Mouse (Mus musculus) midbrain, embryonic 16.5 days (tissue): ENCODE measurements around the gene Vps4a. TPM values are rescaled to one million over a fixed set of nuclear protein-coding genes. Genes with fewer than 3 reads are reported as not detected.

Source experiments
- ATAC-seq: fragments of 200-750 bp; cut with Nextera tagmentation; 2 replicates; pipeline ENCODE4 v1.8.0; 2017; ENCODE audit warnings: moderate TSS enrichment
- H3K27ac ChIP-seq: fragments of 300-500 bp; sonication (generic); 2 replicates; pipeline ENCODE4 v1.5.1; 2014; ENCODE audit warnings: mild to moderate bottlenecking, low read length, mixed read lengths
- H3K27me3 ChIP-seq: fragments of 300-500 bp; sonication (generic); 2 replicates; pipeline ENCODE4 v1.6.1; 2014; ENCODE audit warnings: low read depth, low read length, mixed read lengths; ENCODE audit not compliant: control insufficient read depth, insufficient read depth
- H3K36me3 ChIP-seq: fragments of 300-500 bp; sonication (generic); 2 replicates; pipeline ENCODE4 v1.6.1; 2014; ENCODE audit warnings: mild to moderate bottlenecking, low read length, moderate library complexity, mixed read lengths; ENCODE audit not compliant: control insufficient read depth, insufficient read depth
- H3K4me1 ChIP-seq: fragments of 300-500 bp; sonication (generic); 2 replicates; pipeline ENCODE4 v1.6.1; 2014; ENCODE audit warnings: mild to moderate bottlenecking, low read length, mixed read lengths; ENCODE audit not compliant: control insufficient read depth, insufficient read depth
- H3K4me2 ChIP-seq: fragments of 300-500 bp; sonication (generic); 2 replicates; pipeline ENCODE4 v1.6.1; 2014; ENCODE audit warnings: mild to moderate bottlenecking, low read length, mixed read lengths
- H3K4me3 ChIP-seq: fragments of 300-500 bp; sonication (generic); 2 replicates; pipeline ENCODE4 v1.5.1; 2014; ENCODE audit warnings: low read depth, mild to moderate bottlenecking, low read length, moderate library complexity, mixed read lengths
- H3K9ac ChIP-seq: fragments of 300-500 bp; sonication (generic); 2 replicates; pipeline ENCODE4 v1.6.1; 2014; ENCODE audit warnings: low read depth, low read length, mixed read lengths
- H3K9me3 ChIP-seq: fragments of 300-500 bp; sonication (generic); replicated peaks from 2 replicates; pipeline ENCODE4 v1.6.1; 2014; ENCODE audit warnings: mild to moderate bottlenecking, low read length, mixed read lengths; ENCODE audit not compliant: control insufficient read depth, poor library complexity, severe bottlenecking
- WGBS: fragments of 180-500 bp; shearing (Covaris S2); extraction: QIAGEN DNeasy Blood & Tissue Kit; methylation state at CpG from one replicate; pipeline ENCODE4 v1.1.7; 2014; 5-methylcytosine and 5-hydroxymethylcytosine counted together
- polyA plus RNA-seq: library from polyadenylated mRNA; unstranded; fragments of >200 nt; fragmentation: Nextera tagmentation; extraction: Ambion mirVana; gene quantifications from 2 replicates; pipeline ENCODE4 v1.2.1, GENCODE M21; 2015

The Vps4a gene
- polyA plus RNA-seq, 1 experiment from 2014 or later = 166 TPM

DNA sequence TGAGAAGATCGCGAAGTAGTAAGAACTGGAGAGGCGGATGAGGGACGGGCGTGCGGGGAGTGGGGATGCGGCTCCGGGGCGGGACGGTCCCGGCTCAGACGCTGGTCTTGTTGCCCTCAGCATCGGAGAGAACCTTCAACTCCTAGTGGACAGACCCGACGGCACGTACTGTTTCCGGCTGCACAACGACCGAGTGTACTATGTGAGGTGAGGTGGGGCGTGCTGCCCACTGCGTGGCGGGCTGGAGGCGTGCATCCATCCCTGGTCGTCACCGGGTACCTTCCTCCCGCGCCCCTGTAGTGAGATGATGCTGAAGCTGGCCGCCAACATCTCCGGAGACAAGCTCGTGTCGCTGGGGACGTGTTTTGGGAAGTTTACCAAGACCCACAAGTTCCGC lies 25.9 kb downstream of the Vps4a start:
- H3K4me1 ChIP-seq = peaks cover 17% of the 10 kb centered on the region
- peak; percentile 78 for ATAC-seq

DNA sequence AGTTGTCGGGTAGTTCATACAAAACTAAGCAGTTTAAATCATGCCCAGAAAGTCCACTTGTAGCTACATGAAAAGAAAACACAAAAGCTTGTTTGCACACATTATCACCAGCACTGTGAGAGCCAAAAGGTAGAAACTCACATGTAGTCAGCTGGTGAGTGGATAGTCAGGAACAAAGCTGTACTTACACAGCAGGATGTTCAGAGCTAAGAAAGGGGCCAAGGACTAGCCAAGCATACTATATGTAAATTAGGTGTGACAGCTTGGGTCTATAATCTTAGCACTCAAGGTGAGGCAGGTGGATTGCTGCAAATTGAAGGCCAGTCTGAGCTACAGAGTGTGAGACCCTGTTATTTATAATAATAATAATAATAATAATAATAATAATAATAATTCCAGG lies 31.6 kb downstream of the Vps4a start:
- no peak overlapping the region for H3K4me2 ChIP-seq
- peaks cover 2% of the 10 kb centered on the region for H3K4me1 ChIP-seq
- H3K4me3 ChIP-seq = no peak overlapping the region
- H3K36me3 ChIP-seq = peaks cover 6% of the 10 kb centered on the region; the same call in 1 of the 2 replicates
- ATAC-seq = no peak
- no peak overlapping the region for H3K27ac ChIP-seq
- H3K9ac ChIP-seq = no peak overlapping the region
- no peaks in the 10 kb centered on the region for H3K27me3 ChIP-seq
- H3K9me3 ChIP-seq = no peaks in the 10 kb centered on the region
- WGBS = 88% methylated on average over 1 of the region's 1 CpGs

More for the DNA sequence above, 25.9 kb downstream of the Vps4a start:
- Histone ChIP-seq H3K27me3 (no peaks in the 10 kb centered on the region), H3K9me3 (no peaks in the 10 kb centered on the region), H3K9ac (peak overlapping the region; percentile 73), H3K4me3 (peak overlapping the region; percentile 96), H3K36me3 (peaks cover 28% of the 10 kb centered on the region), H3K27ac (peak overlapping the region; percentile 75; the same call in 1 of the 2 replicates), H3K4me2 (peak overlapping the region; percentile 97)
- WGBS = under 1% methylated on average over 33 of the region's 33 CpGs

GRCm38 (mm10) chr8:107065511-107066496 lies 34.8 kb downstream of the Vps4a start, which contains the start of gene Tmed6:
Gene Tmed6 (minus strand): TSS chr8:107065644.
- Histone ChIP-seq H3K9ac (no peak within 1 kb of the TSS), H3K36me3 (0 out of 2 replicates have a peak, but pooled peaks cover 6% of the 10 kb centered on the region), H3K4me3 (no peak within 1 kb of the TSS), H3K4me1 (no peaks in the 10 kb centered on the region), H3K9me3 (no peaks in the 10 kb centered on the region), H3K27me3 (no peaks in the 10 kb centered on the region), H3K4me2 (no peak within 1 kb of the TSS), H3K27ac (no peak within 1 kb of the TSS)
- ATAC-seq = no peak
- 66% methylated on average over 17 of the region's 17 CpGs for WGBS

DNA sequence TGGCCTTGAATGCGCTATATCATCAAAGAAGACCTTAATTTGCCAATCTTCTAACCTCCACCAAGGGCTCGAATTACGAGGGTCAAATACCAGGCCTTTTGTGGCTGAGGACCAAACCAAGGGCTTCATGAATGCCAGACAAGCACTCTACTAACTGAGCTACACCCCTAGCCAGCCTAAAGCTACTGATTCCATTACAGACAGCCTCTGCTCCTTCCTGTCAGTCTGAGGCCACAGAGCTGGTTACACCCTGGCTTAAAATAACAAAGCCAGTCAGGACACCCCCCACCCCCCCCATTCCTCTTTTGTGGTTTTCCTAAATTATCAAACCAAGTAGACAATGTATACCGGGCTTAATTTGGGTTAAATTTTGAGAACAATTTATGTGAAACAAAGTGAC lies 42.7 kb downstream of the Vps4a start:
- H3K27me3 ChIP-seq = no peaks in the 10 kb centered on the region
- H3K36me3 ChIP-seq = peaks cover 37% of the 10 kb centered on the region
- no peak for ATAC-seq
- H3K4me2 ChIP-seq = no peak overlapping the region
- H3K9ac ChIP-seq = no peak overlapping the region
- no peak overlapping the region for H3K4me3 ChIP-seq
- H3K27ac ChIP-seq = no peak overlapping the region
- 88% methylated on average over 4 of the region's 4 CpGs for WGBS
- no peaks in the 10 kb centered on the region for H3K4me1 ChIP-seq
- H3K9me3 ChIP-seq = no peaks in the 10 kb centered on the region

DNA sequence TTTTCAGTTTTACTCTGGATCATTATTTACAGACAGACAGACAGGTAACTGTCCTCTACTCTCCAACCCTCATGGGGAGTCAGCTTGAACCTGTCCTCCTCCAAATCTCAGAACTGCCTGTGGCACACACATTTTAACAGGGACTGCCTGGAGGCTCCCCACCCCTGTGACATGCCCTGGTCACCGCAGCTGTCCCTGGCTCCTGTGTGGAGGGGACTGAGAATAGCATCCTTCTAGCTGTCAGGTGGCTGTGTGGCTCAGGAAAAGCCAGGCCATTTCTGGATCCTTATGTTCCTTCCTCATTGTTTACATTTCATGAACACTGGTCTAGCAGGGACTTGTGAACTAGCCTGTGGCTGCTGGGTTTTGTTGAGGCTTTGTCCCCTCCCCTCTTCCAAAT lies 43.1 kb downstream of the Vps4a start:
- WGBS = 96% methylated on average over 1 of the region's 1 CpGs
- Histone ChIP-seq H3K4me3 (no peak overlapping the region), H3K27me3 (no peaks in the 10 kb centered on the region), H3K27ac (no peak overlapping the region), H3K9ac (no peak overlapping the region), H3K4me2 (no peak overlapping the region), H3K9me3 (no peaks in the 10 kb centered on the region), H3K36me3 (peaks cover 37% of the 10 kb centered on the region), H3K4me1 (no peaks in the 10 kb centered on the region)
- ATAC-seq = no peak

DNA sequence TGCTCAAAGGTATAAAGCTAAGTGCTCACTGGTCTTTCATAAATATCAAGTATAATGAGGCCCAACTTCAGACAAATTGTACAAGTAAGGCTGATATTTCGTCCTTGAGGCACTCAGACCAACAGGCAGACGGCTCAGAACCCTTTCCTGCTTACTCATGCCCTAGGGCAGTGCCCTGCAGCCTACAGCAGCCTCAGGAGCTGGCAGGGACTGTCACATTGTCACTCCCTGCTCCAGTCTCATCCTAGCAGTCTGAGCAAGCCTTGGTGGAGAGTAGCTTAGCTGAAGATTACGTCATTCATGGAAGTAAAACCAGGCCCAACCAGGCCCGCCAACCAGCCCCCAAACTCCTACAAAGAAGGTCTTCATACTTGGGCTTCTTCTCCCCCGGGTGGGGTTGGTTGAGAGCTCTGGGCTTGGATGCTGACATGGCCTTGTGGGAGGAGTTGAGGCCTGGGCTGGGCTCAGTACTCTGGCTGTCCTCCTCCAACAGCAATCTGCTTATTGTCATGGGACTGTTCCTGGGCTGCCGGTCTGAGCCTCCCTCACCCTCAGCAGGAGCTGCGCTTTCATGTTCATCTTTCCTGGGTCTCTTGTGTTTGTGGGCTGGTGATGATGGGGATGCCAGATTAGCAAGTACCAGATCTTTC lies 45.3 kb downstream of the Vps4a start:
- Histone ChIP-seq H3K27ac (no peak overlapping the region), H3K4me3 (no peak overlapping the region), H3K4me1 (no peaks in the 10 kb centered on the region), H3K36me3 (peaks cover 41% of the 10 kb centered on the region), H3K9ac (no peak overlapping the region), H3K4me2 (no peak overlapping the region), H3K27me3 (no peaks in the 10 kb centered on the region), H3K9me3 (no peaks in the 10 kb centered on the region)
- ATAC-seq = no peak
- WGBS = 97% methylated on average over 7 of the region's 7 CpGs

DNA sequence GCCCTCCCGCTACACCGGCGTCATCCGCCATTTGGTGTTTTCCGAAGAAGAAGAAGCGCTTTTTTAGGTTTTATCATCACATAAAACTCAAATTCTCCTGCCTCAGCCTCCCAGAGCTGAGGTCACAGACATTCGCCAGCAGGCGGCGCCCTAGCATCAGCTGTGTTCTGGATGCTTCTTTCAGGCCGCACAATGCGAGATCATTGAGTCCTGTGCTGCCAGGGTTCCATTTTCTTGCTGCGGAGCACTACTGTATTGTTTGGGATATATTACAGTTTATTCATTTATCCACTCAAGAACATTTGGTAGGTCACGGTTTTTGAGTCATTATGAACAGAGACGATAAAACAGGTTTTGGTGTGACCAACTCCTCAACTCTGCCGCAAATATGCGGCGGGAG lies 54.3 kb downstream of the Vps4a start:
- Histone ChIP-seq H3K4me3 (no peak overlapping the region), H3K4me1 (no peaks in the 10 kb centered on the region), H3K36me3 (peaks cover 34% of the 10 kb centered on the region), H3K4me2 (no peak overlapping the region), H3K27me3 (no peaks in the 10 kb centered on the region), H3K9me3 (no peaks in the 10 kb centered on the region; the same call in 1 of the 2 replicates), H3K27ac (no peak overlapping the region), H3K9ac (no peak overlapping the region)
- 98% methylated on average over 17 of the region's 17 CpGs for WGBS
- no peak for ATAC-seq

- no peak overlapping the region for H3K4me3 ChIP-seq
- H3K36me3 ChIP-seq = peaks cover 30% of the 10 kb centered on the region
- ATAC-seq = no peak
- H3K9me3 ChIP-seq = no peaks in the 10 kb centered on the region; the same call in 1 of the 2 replicates
- H3K27ac ChIP-seq = no peak overlapping the region
- 99% methylated on average over 5 of the region's 5 CpGs for WGBS
- H3K4me2 ChIP-seq = no peak overlapping the region
- no peak overlapping the region for H3K9ac ChIP-seq
- H3K27me3 ChIP-seq = no peaks in the 10 kb centered on the region
- no peaks in the 10 kb centered on the region for H3K4me1 ChIP-seq
These were observed 55.0 kb downstream of the Vps4a start for GRCm38 (mm10) chr8:107086018-107086417.
